Mouse (Mus musculus) megakaryocyte, adult 5-6 weeks (primary cell): ENCODE data around the gene Nos1ap. TPM values are rescaled to one million over a fixed set of nuclear protein-coding genes. Genes with fewer than 3 reads are reported as not detected.

ENCODE experiments used
- total RNA-seq, 2 experiments: library from RNA; stranded (forward) in 1 of 2; stranded (reverse) in 1 of 2; fragments of 153-499, 151-499 nt in 1 of 2; fragments of 221-1000, 200-1000 nt in 1 of 2; gene quantifications; 2 replicates each; pipeline versions ENCODE4 v1.2.3 to v1.2.4; 2015 to 2017

Nos1ap gene
- total RNA-seq, 2 experiments from 2014 or later: 3.0 to 11.6 TPM

Other genes with a start within 250 kb of the Nos1ap start
- 9.0 and 9.2 TPM in 2 replicates for gene Olfml2b, start 54.7 kb upstream of the Nos1ap start, total RNA-seq (2015)
- gene Olfml2b, start 54.7 kb upstream of the Nos1ap start, total RNA-seq (2017): 10.8 and 16.5 TPM in 2 replicates